Mouse (Mus musculus) ovary, postnatal 10 days (tissue): ENCODE results near the gene Uox.

Source experiments
- DNase-seq: peaks from one replicate; pipeline ENCODE4 v3.0.0; 2022; ENCODE audit warnings: low spot score

The Uox gene

DNA sequence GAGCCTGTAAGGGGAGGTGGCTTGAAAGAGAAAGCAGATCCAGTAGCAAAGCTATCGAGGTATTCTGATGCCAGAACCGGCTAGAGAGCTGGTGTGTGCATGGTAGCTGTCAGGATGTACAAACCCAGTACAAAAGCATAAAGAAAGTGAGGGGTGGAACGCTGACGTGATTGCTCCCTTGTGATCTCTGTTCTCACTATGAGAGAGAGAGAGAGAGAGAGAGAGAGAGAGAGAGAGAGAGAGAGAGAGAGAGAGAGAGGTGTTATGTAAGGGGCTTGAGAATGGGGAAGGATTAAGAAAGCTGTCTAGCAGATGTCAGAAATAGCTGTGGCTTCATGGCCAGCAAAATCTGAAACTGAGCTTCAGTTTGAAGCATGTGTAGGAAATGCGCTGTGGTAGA lies 13.7 kb downstream of the Uox start:
- no peak for DNase-seq

DNA sequence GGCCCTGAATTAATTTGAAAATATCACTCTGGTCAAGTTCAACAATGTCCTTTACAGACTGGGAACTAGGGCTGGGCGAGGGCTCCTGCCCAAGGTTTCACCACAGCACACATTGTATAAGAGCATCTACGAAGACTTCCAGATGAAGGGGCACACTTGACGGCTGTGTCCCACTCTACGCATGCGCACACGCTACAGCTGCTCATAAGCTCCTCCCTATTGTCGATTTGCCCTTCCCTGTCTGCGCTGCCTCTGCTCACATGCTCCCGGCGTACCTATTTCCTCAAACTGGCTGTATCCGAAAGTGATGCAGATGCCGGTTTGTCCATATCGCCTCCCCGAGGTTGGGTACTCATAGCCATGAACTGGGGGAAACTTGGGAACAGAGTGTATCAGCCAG lies 16.4 kb downstream of the Uox start:
- DNase-seq: no peak

DNA sequence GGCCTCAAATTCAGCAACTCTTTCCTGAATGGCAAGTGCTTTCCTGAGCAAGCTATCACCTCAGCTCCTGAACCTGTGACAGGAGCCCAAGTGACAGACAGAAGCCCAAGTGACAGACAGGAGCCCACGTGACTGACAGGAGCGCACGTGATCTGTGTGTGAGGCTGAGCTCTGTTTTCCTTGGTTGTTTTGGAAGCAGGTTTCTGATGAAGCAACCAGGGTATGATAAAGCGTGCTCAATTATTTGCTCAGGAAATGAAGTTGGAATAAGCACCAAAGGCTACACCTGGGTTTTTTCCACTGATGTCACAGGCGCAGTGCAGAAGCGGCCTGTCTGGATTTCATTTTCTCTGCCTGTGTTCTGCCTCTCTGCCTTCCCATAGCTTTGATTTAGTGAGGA lies 19.3 kb downstream of the Uox start:
- no peak for DNase-seq

DNA sequence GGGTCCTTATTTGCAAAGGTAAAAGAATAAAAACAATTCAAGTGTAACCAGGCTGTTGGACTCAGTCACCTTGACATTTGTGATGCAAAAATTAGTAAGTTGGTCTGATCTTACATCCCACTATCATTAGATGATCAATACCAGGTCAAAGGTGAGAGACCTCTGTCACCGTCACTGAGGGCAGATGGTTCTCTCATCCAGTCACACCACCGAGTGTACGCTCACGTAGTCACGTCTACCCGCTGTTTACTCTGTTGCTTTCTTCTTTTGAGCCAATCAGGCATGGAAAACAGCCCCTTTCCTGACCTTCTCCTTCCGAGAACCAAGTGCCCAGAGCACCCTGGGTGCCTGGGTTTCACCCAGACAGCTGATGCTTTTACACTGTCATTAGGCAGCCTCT lies 20.9 kb downstream of the Uox start:
- no peak for DNase-seq

DNA sequence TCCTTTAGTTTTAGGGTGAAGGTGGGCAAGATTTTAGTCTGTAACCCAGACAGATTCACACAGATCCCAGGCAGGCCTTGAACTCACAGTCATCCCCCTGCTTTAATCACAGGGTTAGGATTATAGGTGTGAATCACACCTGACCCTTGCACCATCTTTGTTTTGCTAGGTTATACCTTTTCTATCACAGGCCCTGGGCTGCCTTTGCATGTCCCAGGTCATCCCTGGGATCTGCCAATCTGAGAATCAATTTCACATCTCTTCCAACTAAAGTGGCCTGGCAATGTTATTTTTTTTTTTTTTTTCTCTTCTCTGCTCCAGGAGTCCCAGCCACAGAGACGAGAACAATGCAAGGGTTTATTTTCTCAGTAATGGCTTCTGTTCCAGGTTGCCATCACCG lies 21.4 kb downstream of the Uox start:
- DNase-seq: no peak

DNA sequence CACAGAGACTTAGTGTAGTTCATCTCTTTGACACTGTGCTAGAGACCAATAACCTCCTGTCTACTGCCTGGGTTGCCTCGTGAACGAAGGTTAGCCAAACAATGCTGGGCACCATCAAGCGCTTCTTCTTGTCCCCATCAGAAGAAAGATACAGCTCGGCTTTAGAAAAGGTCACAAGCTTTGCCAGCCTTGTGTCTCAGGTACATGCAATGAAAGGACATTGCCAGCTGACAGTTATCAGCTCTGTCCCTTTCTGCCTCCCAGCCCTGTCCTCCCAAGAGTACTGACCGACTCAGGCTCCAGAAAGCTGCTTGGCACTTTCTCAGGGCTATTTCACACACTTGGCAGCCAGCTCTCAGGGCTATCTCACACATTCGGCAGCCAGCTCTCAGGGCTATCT lies 25.2 kb downstream of the Uox start:
- no peak for DNase-seq

DNA sequence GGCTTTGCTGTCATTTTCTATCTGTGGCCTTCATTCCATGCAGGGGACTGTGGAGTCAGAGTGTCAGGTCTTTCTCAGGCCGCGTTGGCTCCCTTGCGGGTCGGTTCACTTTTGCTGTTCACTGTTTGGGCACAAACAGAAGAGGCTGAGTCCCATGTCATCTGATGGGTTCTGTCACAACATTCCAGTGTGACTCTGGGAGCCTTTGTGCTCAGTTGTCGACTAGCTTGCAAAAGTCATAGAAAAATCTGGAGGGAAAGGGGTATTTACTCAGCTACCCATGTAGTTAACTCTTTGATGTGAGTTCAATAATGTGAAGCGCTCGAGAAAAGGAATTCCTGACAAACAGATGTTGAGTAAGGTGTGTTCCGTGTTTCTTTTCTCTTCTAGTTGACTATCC lies 26.2 kb downstream of the Uox start:
- DNase-seq: no peak

DNA sequence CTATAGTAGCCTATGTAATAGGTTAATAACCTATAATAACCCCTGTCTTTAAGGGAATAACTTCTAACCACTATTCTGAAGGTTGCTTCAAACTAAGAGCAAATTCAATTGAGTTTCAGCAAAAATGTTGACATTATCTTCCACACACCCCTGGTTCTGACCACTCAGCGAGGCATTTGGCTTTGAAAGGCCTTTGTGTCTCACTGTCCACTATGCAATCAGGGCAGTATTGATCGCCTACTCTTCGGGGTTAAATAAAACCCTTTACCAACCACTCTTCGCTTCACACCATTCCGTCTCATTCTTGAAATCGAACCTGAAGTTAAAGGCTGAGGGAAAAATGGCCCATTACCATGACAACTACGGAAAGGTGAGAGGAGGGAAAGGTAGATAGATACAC lies 26.6 kb downstream of the Uox start:
- DNase-seq: no peak

DNA sequence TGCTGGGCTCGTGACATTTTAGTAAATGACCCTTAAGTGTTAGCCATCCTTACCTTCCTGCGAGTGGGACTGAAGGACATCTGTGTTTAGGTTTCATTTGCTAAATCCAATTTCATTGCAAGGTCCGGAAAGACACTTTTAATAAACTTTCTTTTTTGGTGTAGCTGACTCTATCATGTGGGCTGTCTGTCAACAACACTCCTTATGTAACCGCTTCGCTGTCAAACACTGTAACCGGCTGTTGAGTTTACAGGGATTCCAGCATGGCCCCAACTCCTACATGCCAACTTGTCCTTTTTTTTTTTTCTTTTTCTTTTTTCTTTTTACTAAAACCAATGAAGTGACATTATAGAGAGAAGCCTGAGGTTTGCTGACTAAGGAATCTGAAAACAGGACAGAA lies 28.2 kb downstream of the Uox start:
- DNase-seq: no peak

DNA sequence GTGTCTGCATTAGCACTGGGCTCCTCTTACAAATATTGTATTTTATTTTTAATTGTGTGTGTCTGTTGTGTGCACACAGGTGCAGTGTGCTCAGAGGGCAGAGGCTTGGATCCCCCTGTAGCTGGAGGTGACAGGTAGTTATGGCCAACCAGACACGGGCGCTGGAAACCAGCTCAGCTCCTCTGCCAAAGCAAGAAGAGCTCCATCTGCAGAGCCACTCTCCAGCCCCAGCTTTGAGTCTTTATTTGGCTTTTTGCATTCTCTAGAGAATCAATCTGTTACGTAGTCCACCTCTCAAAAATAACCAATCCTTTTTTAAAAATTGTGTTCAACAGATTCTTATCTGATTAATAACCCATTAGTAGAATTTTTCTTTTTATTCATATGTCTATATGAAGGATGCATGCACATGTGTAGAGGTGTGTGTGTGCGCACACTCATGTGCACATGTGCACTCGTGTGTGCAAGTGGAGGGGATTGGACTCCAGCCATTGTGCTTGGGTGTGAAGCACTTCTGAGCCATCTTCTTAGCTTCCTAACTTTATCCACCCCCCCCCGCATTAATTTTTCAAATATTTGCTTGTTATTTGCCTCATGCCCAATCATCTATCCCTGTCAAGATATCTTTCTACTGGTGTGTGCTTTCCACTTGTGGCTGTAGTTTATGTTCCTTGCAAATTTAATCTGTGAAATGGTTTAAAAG lies 29.1 kb downstream of the Uox start:
- DNase-seq: no peak

DNA sequence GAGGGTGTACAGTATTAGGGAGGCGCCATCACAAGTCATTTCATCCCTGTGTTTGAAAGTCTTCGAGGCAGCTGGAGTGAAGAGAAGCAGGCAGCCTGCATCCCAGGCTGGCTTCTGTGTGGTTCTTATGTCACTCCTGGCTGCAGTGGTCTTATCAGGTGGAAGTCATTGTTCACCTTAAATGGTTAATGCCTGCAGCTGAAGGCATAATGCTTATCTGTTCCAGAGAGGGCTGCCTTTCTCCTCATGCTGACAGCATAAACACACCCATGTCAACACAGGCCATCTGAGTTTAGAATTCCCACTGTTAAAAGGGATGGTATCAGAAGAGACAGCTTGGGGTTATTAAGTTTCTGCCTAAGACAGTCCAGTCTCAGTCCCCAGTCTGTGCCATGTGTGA lies 31.0 kb downstream of the Uox start:
- no peak for DNase-seq

DNA sequence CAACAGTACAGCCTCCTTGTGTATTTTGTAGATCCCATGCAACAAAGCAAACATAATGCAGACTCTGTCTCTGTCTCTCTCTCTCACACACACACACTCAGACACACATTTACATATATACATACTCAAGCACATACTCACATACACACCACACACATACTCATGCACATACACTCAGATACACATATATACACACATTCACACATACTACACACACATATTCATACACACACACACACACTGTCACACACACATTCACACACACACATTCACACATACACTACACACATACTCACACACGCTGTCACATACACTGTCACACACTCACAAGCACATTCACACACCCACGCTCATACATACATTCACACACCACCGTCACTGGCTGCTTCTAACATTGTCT lies 32.3 kb downstream of the Uox start:
- DNase-seq: no peak

DNA sequence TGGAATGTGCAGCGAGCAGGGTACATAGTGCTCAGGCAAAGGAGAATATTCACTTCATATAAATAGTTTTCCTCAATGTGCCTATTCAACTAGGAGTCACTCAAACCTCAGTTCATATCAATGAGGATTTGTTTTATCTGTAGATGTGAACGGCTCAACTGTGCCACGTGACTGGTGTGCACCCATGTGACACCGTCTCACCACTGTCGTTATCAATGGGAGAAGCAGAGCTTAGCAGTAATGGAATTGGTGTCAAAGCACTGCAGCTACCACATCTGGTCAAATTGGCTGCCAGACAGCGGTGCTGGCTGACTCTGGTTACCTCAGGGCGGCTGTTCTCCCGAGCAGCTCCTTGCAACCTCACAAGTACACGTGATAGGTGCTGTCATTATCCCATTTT lies 34.4 kb downstream of the Uox start:
- DNase-seq: no peak

DNA sequence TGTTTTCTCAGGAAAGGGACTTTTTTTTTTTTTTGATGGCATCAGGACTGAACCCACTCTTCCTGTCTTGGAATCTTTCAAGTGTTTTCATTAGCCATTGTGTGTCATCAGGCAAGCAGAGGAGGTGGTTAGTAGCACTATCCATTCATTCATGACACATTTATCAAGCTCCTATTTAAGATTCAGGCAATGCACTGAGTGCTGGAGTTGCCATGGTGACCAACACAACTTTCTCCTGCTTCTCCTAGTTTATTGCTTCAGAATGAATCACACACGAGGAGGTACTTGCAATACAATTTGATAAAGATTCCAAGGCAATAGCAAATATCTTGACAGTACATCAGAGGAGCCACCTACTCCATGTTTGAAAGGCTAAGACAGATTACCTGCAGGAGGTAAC lies 37.1 kb downstream of the Uox start:
- no peak for DNase-seq

DNA sequence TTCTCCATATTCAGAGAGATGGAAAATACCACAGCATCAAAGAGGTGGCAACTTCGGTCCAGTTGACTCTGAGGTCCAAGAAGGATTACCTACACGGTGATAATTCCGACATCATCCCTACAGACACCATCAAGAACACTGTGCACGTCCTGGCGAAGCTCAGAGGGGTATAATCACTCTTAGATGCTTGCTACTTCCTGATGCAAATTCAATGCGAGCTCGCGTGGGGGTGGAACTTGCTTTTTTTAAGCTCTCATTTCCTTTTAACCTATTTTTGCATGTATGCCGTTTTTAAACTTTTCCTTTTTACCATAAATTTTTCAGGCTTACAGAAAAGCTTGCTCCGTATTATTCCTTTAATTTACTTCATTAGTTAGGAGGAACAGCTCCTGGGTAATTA lies 40.1 kb downstream of the Uox start:
- no peak for DNase-seq

DNA sequence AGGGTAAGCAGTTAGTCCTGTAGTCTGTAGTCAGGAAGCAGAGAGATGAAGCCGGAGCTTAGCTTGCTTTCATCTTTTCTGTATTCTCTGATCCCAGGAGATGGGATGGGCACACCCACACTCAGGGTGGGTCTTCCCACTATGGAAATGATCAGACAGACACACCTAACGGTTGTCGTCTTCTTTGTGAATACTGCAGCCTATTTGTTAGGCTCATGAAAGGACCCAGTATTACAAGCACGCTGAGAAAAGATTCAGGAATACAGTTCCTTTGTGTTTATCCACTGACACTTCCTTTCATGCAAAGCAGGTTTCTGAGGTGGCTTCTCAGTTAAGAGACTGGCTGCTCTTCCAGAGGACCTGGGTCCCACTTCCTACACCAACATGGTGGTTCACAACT lies 41.0 kb downstream of the Uox start:
- no peak for DNase-seq

DNA sequence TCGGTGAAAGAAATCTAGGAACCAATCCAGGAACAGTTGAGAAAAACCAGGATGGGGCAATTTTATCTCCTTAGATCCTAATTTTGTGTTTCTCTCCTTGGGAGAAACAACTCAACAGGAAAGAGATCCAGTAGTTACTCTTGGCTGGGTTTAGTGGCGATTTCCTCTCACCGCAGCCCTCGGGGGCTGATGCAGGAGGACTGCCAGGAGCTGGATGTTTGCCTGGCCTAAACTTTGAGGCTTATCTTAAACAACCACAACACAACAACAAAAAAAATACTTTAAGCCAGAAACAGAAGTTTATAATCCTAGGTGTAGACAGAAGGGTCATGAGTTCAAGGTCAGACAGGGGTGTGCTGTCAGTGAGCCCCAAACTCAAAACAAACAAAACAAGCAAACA lies 41.6 kb downstream of the Uox start:
- no peak for DNase-seq

DNA sequence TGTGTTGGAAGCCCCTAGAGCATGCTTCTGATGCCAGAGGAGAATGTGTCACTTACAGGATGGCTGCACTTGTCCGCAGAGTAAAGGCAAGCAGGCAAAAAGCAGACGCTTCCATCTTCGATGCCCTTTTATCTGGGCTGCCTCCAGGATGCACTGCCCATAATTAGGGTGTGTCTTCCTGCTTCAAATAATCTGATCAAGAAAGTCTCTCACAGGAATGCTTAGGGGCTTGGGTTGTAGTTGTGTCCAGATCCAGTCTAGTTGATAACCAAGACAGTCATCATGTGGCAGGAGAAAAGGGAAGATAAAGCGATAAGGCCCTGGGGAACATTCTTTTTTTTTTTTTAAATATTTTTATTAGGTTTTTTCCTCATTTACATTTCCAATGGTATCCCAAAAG lies 45.3 kb downstream of the Uox start, which contains the start of gene Dnase2b:
Gene Dnase2b (minus strand): TSS at position 101 of the 400 bp plus-strand sequence.
- no peak for DNase-seq

DNA sequence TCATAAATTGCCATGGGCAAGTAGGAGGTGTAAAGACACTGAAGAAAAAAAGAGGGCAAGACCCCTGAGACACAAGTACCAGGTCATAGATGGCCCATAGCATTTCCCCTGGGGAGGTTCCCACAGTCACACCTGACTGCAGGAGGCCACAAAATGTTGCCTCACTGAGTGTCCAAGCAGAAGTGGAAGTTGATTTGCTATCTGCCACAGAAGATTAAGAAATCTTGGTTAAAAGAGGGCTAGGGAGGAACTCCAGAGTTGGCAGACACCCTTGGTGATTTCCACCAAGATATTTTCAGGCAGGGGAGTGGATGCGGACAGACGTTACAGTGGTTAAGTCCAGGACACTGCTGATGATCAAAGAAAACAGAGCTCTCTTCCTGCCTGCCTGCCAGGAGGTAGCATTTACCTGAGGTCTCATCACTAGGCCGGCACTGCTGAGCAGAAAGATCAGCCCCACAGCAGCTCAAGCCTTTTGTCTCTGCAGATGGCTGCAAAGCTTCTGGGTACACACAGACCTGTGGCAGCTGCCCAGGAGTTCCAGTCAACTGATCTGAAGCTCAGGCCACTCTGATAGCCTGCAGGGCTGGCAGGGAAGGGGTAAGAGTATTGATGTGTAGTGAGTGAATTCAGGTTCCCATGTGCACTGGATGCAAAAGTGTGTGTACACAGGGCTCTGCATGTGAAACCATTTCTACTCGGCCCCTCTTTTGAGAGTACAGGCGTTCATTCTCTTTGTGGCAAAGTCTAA lies 46.5 kb downstream of the Uox start:
- no peak for DNase-seq

DNA sequence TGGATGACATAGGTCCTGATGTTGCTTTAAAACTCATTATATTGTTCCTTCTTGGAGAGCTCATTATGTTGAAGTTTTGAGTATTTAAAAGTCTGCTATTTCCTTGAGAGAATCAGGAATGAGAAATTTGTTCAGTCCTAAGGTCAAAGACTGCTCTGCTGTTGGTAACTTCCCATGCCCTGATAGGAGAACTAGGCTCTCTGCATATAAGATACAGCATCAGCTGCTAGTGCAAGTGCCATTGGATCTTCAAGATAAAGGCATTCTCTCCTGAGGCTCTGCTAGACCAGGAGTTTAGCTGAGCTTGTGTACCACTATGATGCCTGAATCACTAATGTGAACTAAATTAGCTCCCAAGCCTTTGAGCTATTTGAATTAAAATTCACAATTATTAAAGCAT lies 47.7 kb downstream of the Uox start:
- no peak for DNase-seq

DNA sequence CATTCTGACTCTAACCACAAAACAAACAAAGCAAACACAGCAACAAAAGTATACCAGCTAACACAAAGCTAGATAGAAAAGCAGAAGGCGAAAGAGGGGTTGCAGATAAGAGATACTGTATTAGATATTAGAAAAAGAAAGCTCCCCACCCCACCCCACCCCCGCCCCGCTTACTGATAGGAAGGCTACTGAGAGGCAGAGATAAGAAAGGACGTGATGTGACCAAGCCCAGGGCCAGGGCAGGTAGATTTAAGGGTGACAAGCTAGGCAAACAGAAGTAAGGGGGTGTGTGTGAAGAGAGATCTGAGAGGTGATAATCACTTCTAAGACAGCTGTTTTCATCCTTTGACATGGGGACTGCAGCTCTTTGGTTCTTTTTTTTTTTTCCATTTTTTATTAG lies 48.1 kb downstream of the Uox start:
- no peak for DNase-seq

DNA sequence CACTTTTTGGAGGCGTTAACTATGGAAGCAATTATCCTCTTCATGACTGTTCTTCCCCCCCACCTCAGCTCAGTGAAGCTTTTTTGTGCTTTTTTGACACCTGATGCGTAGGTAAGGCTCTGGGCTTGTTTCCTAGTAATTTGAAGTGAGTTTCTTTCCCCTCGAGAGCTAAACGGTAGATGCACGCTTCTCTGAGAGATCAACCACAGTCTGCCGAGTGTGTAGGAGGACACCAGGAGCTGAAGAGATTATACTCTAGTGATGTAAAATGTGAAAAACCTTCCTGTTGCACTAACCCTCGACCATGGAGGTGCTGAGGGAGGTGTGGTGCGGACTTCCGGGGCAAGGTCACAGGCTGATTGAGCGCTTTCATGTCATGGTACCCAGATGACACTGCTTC lies 49.9 kb downstream of the Uox start:
- DNase-seq: no peak

DNA sequence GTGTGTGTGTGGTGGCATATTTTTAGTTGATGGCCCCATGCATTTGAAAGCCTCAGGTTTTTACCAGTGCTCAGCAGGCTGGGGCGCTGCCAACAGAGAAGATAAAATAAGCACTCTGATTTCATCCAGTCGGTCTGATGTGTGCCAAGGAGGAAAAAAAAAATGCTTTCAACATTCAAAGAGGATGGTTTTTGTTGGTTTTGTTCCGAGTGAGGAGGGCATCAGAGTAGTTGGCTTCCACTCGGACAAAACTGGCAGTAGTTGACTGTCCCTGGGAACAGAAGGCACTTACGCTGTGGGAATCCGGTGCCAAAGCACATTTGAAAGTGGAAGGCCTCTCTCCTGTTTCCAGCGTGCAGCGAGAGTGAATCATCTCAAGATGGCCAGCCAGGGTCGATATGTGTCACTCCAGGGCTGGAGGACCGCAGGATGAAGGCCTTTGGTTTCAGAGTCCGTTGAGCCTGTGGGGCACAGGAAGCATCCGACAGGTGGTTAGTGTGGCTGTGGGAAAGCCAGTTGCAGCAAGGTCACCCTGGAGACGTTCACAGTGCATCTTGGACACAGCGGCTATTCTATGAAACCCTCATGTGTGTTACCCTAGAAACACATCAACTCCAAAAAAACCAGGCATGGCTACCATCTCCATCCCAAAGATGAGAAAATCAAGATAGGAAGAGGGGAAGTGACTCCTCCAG lies 50.5 kb downstream of the Uox start:
- no peak for DNase-seq
